Mouse (Mus musculus): ENCODE measurements around the gene 3110082I17Rik.

- TF ChIP-seq CTCF (IDR thresholded peaks at IDR 0.05; ENCODE audit: low read depth, low read length), result no peak
- TF ChIP-seq POLR2A (IDR thresholded peaks at IDR 0.05; ENCODE audit: borderline replicate concordance, low read depth, low read length), result no peak
Measured at GRCm38 (mm10) chr5:139326111-139326696, 134.1 kb downstream of the 3110082I17Rik start.
